Mouse (Mus musculus) liver, adult (tissue): ENCODE results near the gene Sez6l2.

Source experiments
- GATA4 ChIP-seq: IDR thresholded peaks from 2 replicates; pipeline ENCODE4 v1.6.1; 2014; ENCODE audit warnings: mild to moderate bottlenecking, low read length; ENCODE audit not compliant: insufficient replicate concordance

Gene Sez6l2

DNA sequence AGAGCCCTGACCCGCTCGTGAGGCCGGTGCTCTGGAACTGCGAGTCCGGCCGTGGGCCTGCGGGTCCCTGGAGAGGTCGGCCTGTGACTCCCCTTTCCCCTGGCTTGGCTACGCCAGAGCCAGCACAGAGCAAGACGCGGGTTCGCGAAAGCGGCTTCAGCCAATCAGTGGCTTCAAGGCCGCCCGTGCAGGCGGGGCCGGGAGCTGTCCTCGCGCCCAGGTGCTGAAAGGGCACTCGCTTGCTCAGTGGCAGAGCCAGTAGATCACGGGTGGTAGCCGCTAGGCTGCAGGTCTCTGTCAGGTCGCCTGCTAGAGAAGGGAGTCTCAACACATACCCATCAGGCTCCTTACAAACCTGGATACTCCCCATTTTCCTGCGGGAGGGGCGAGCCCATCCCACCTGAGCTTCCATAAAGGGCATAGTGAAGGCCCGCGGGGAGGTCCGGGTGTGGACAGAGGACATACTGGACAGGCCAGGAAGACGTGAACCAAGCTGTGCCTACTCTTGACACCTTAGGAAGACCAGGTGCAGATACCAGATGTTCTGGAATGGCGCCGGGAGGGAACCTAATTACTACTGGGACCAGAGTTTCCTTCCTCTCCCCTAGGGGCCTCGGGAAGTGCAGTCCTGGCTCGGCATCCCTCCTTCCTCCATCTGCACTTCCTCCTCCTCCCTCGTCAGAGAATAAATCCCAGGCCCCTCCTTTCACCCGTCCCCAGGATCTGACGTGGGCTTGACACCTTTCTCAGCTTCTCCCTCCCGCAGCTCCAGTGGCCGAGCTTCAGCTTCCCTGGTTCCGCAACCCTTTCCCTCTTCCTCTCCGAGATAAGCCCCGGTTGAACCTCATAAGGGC, at the start of gene Sez6l2:
TSS of gene Sez6l2 (plus strand) at position 771 of the 854 bp plus-strand sequence.
- TF ChIP-seq GATA4 = peak; percentile 23; the same call in 1 of the 2 replicates

DNA sequence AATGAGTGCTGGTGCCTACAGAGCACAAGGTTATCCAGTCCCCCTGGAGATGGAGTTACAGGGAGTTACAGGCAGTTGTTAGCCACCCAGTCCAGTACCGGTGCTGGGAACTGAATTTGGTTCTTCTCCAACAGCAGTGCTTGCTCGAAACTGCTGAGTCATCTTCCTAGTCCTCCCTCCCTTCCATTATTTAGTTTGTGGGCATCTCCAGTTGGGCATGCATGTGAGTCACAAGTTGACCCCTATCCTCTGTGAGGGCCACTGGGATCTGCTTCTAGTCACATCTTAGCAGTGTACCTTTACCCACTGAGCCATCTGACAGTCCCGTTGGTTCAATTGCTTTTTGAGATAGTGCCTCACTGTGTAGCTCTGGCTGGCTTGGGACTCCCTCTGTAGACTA, 44.8 kb upstream of the Sez6l2 start:
- TF ChIP-seq GATA4 = no peak

DNA sequence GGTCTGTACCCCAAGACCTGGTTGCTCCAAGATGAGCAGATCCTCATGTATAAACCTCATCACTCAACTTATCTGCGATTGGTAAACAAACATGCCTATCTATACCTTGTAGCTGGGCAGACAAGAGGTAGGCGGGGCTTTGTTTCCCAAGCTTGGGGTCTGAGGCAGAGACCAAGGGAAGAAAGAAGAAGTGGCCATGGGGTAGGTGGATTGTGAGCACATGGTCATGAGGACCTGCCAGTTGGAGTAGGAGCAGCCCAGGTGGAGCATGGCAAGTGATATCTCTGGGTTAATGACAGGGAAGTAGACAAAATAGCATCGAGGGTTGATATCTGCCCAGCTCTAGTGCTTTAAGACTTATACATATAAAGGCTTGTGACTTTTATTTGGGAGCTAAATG, 35.5 kb upstream of the Sez6l2 start:
- TF ChIP-seq GATA4 = no peak

DNA sequence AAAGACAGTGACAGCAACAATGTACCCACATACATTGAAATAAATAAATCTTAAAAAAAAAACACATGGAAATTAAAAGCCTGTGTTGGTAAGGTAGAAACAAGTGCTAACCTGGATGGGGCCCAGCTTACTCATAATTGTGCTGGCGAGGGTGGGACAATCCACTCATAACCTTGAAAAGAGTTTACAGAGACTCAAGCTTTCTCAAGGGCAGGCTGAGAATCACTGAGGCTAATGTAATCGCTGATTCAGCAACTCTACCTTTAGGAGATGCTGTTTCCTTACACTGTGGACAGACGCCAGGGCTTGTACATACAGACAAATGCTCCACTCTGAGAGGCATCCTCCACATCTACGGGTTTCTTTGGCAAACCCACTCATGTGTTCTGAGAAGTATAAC, 30.4 kb upstream of the Sez6l2 start:
- no peak for TF ChIP-seq GATA4

DNA sequence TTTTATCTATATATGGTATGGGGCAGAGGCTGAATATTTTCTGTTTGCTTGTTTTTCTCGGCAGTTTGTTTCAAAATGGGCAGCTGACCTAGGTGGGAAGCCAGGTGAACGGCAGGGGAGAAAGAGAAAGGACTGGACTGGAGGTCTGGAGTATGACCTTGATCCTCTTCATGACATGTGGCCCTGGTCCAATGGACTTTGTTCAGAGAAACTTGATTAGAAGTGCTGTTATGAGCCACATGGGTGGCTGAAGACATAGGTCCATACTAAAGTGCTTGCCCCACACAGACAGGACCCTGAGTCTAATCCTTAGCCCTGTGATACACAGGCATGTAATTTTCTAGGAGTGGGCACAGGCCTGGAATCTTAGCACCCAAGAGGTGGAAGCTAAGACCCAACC, 28.8 kb upstream of the Sez6l2 start:
- TF ChIP-seq GATA4 = peak; percentile 34; the same call in 1 of the 2 replicates

DNA sequence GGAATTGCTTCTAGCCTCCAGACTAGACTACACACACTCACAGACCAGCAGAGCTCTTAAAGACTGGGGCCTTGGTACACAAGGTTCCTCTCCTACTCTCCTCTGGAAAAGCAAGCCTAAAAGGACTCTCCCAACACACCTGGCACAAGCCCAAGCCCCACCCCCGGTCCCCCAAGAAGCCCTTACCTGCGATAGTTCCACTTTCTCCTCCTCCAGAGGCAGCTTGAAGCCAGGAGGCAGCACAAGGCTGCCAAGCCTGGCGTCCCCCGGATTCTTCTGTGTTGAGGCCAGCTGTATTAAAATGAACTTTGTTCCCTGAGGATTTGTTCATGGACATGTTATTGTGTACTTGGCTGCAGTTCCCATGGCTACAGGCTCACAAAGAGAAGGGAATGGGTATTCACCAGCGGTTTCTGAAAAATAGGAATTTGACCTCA, 27.7 kb upstream of the Sez6l2 start, which contains the start of gene Tmem219:
TSS of gene Tmem219 (minus strand) at position 294 of the 437 bp plus-strand sequence.
- TF ChIP-seq GATA4 = no peak

DNA sequence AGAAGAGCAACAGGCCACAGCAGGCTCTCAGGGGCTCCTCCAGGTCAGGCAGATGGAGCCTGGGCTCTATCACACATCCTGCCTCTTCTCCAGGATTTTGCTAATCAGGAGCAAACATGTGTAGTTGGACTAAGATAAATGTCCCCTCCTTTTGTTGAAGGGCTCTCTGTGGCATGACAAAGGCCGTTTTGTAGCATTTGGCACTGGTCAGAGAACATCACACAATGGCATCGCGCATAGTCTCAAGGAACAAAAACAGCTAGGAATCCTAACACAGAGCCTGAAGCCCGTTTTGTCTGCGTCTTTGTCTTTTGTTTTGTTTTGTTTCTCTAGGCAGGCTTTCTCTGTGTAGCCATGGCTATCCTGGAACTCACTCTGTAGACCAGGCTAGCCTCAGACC, 26.4 kb upstream of the Sez6l2 start:
- no peak; the same call in 1 of the 2 replicates for TF ChIP-seq GATA4

DNA sequence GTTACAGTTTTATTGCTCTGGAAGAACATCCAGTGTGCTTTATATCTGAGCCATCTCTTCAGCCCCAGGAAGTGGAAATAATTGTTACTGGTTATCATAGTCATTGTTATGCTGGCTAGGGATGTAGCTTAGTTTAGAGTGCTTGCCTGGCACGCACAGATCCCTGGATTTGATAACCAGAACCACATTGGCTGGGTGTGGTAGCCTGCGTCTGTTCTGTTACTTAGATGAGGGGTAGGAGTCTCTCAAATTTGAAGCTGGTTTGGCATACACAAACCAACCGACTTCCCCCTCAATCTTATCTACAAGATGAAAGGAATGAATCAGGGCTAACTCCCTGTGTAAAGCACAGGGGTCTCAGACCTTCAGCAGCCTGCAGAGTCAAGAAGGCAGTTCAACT, 24.1 kb upstream of the Sez6l2 start:
- TF ChIP-seq GATA4 = no peak

DNA sequence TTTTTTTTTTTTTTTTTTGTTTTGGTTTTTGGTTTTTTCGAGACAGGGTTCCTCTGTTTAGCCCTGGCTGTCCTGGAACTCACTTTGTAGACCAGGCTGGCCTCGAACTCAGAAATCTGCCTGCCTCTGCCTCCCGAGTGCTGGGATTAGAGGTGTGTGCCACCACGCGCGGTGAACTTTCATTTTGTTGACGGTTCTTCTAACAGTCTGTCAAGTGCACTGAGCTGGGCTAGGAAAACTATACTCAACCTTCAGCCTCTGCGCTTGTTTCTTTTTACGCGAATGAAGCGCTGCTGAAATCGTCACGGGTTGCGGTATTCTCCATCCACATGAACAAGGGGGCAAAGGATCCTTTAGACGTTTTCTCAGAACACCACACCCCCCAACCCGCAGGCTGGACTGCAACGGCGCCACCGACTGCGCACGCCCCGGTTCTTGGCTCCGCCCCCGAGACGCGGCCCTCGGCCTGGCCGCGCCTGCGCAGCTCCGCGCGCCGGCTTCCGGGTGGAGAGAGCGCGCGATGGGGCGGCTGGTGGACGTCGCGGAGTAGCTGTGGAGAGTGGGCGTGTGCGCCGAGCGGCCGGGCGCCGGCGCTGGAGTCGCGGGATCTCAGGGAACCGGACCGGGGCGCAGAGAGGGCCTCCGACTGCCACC, 21.9 kb upstream of the Sez6l2 start, which contains the start of gene Kctd13:
TSS of gene Kctd13 (plus strand) at position 496 of the 654 bp plus-strand sequence.
- no peak for TF ChIP-seq GATA4

DNA sequence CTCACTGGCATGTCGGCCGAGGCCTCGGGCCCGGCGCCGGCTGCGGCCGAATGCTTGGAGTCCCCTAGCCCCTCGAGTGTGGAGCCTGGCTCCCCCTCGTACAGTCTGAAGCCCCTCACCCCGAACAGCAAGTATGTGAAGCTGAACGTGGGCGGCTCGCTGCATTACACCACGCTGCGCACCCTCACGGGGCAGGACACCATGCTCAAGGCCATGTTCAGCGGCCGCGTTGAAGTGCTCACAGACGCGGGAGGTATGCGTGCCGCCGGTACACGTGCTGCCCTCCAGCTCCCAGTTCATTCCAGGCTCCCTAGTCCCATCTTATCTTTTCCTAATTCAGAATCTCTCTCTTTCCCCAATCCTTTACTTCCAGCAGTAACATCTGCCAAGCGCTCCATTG, 21.3 kb upstream of the Sez6l2 start:
- TF ChIP-seq GATA4 = no peak

DNA sequence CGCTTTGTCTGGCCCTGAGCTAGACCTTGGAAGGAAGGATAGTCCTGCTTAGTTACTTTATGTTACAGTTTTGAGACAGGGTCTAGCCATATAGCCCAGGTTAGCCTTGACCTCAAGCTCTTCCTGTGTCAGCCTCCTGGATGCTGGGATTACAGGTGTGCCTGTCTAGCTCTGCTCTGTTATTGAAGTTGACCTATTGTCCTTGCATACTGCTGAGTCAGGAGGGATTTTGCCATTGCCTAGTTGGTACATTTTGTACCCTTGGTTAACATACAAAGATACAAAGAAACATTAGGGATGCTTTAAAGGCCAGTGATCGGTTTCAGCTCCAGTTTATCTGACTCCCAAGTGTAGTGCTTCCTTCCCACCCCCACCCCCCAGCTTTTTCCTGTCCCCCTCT, 17.7 kb upstream of the Sez6l2 start:
- TF ChIP-seq GATA4 = no peak

DNA sequence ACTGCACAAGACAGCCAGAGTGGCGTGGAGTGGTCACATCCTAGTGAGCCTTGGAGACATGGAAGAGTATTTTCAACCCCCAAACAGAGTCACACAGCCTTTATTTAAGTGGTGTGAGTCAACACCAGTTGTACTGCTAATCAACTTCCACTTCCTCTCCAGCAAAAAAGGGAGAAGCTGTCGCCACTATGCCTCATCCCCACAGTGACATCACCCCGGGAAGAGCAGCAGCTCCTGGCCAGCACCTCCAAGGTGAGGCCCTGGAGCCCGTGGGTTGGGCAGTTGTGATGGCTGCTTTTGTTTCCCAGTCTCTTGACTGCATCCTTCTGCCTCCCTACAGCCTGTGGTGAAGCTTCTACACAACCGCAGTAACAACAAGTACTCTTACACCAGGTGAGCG, 9.2 kb upstream of the Sez6l2 start:
- no peak for TF ChIP-seq GATA4

DNA sequence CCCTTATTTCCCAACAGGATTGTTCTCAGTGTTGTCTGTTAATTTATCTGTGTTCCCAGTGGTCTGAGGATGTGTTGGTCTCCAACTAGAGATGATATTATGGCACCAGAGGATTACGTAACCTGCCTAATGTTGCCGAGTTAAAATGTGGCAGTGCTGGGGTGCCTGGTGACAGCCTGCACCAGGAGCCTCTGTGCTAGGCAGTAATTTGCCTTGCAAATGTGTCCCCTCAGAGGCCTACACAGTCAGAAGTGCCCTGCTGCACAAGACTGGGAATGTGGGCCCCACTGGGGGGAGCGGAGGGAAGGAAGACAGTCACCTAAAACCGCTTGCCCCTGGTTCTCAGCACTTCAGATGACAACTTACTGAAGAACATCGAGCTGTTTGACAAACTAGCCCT, 8.6 kb upstream of the Sez6l2 start:
- no peak for TF ChIP-seq GATA4

DNA sequence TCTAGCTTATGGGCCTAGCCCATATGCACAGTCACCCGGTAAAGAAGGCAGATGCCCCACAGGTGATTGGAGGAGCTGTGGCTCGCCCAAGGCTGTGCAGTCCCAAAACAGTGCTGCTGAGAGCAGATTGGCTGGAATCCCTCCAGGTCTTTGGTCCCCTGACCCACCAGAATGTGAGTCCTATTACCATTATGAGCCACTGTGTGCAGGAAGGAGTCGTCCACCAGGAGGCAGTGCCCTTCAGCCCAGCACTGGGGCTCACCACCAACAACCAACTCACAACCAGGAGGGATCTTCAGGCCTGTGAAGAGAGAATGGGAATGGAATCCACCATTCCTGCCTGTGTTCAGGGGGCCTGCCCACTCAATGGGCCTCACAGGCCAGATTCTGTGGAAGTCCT, 3.8 kb upstream of the Sez6l2 start:
- no peak for TF ChIP-seq GATA4

DNA sequence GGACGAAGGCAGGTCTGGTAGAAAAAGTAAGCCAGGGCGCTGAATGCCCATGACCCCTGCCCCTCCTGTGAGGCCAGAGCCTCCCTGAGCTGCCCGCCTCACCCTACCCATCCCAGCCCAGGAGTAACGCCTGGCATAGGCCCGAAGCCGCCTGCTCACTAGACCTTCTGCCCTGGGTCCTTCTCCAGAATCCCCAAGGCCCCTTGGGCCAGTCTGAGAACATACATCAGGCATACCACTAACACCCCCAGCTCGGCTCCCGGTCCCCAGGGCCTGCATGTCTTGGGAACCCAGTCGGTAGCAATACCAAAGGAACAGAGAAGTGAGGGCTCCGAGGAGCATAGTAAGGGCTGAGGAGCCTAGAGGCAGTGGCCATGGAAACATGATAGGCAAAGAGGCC, 1.7 kb upstream of the Sez6l2 start:
- no peak for TF ChIP-seq GATA4

DNA sequence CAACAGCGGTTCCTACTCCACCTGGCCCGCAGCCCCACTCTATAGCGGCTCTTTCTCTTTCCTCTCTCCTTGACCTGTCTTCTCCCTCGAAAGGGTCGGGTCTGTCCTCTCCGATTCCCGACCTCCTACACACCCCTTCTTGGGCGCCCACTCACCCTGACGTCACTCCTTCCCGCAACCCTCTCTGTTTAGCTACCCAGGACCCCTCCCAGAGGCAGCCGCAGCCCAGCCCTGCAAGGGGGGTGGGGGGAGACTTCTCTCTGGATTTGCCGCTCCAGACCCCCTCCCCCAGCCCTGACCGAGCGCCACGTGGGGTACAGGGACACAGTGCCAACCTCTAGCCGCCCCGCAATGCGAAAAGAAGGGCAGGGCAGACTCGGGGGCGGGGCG, 965 bp upstream of the Sez6l2 start, which contains the start of gene Asphd1:
TSS of gene Asphd1 (minus strand) at position 180 of the 390 bp plus-strand sequence.
- TF ChIP-seq GATA4 = no peak
